Mouse (Mus musculus) left cerebral cortex, adult 11 months (tissue): ENCODE data around the gene Zfp599.

ENCODE experiments used
- DNase-seq: peaks from one replicate; pipeline ENCODE4 v3.0.0; 2022; ENCODE audit warnings: low spot score

The Zfp599 gene

GRCm38 (mm10) chr9:22224066-22224465 is 35.6 kb downstream of the Zfp599 start:
- DNase-seq = no peak

- no peak for DNase-seq
Measured at GRCm38 (mm10) chr9:22217858-22218493, 41.7 kb downstream of the Zfp599 start.

GRCm38 (mm10) chr9:22216705-22217104 is 43.0 kb downstream of the Zfp599 start:
- DNase-seq = no peak

- no peak for DNase-seq
Measured at GRCm38 (mm10) chr9:22214549-22214948, 45.1 kb downstream of the Zfp599 start.

DNA sequence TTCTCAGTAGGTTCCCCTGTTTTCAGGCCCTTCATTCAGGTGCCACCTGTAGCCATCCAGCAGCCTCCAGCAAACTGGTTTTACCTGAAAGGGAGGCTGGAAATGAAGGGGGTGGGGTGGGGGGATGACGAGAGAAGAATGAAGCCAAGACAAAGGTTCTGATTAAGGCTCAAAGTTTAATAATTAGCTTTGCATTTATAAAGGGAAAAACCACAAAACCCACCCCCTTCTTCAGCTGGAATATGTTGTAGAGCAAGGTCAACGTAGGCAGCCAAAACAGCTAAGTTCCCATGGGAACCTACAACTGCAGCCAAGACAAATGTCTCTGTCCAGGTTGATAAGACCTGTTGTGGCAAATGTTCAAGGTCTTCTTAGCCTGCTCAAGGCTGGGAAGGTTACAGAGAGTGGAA is 45.9 kb downstream of the Zfp599 start:
- DNase-seq = no peak
